Mouse (Mus musculus) limb, embryonic 13.5 days (tissue): ENCODE results near the gene Grsf1. TPM values are rescaled to one million over a fixed set of nuclear protein-coding genes. Genes with fewer than 3 reads are reported as not detected.

Experiments
- ATAC-seq: fragments of 200-750 bp; cut with Nextera tagmentation; 2 replicates; pipeline ENCODE4 v1.8.0; 2017; ENCODE audit warnings: low read depth, moderate number of reproducible peaks, moderate TSS enrichment; ENCODE audit not compliant: low FRiP score
- H3K27ac ChIP-seq: fragments of 300-500 bp; sonication (generic); 2 replicates; pipeline ENCODE4 v1.5.1; 2015; ENCODE audit warnings: inconsistent platforms, mild to moderate bottlenecking, moderate library complexity
- H3K27me3 ChIP-seq: fragments of 300-500 bp; sonication (generic); 2 replicates; pipeline ENCODE4 v1.6.1; 2015; ENCODE audit warnings: mild to moderate bottlenecking, inconsistent platforms
- H3K36me3 ChIP-seq: fragments of 300-500 bp; sonication (generic); 2 replicates; pipeline ENCODE4 v1.6.1; 2015; ENCODE audit warnings: inconsistent platforms, mild to moderate bottlenecking, moderate library complexity
- H3K4me1 ChIP-seq: fragments of 300-500 bp; sonication (generic); 2 replicates; pipeline ENCODE4 v1.6.1; 2015; ENCODE audit warnings: inconsistent platforms
- H3K4me2 ChIP-seq: fragments of 300-500 bp; sonication (generic); replicated peaks from 2 replicates; pipeline ENCODE4 v1.6.1; 2015; ENCODE audit warnings: inconsistent platforms, mild to moderate bottlenecking, moderate library complexity
- H3K4me3 ChIP-seq: fragments of 300-500 bp; sonication (generic); 2 replicates; pipeline ENCODE4 v1.5.1; 2015; ENCODE audit warnings: moderate library complexity, mild to moderate bottlenecking, inconsistent platforms
- H3K9ac ChIP-seq: fragments of 300-500 bp; sonication (generic); 2 replicates; pipeline ENCODE4 v1.6.1; 2015; ENCODE audit warnings: mild to moderate bottlenecking, inconsistent platforms
- H3K9me3 ChIP-seq: fragments of 300-500 bp; sonication (generic); 2 replicates; pipeline ENCODE4 v1.6.1; 2016; ENCODE audit warnings: inconsistent platforms
- WGBS: fragments of 180-500 bp; shearing (Covaris S2); methylation state at CpG from one replicate; pipeline ENCODE4 v1.1.7; 2015; 5-methylcytosine and 5-hydroxymethylcytosine counted together
- polyA plus RNA-seq: library from polyadenylated mRNA; unstranded; fragments of >200 nt; fragmentation: Nextera tagmentation; extraction: Ambion mirVana; gene quantifications from 2 replicates; pipeline ENCODE4 v1.2.1, GENCODE M21; 2015

Grsf1 gene
- polyA plus RNA-seq, 1 experiment from 2014 or later = 53.0 TPM

- Histone ChIP-seq H3K36me3 (no peaks in the 10 kb centered on the region), H3K4me1 (no peaks in the 10 kb centered on the region), H3K27ac (no peak overlapping the region), H3K4me3 (no peak overlapping the region), H3K9me3 (0 out of 2 replicates have a peak, but pooled peaks cover 3% of the 10 kb centered on the region), H3K27me3 (no peaks in the 10 kb centered on the region), H3K9ac (no peak overlapping the region), H3K4me2 (no peak overlapping the region)
- 72% methylated on average over 4 of the region's 4 CpGs for WGBS
- ATAC-seq = no peak
These were observed 26.1 kb upstream of the Grsf1 start for GRCm38 (mm10) chr5:88702041-88702440.

GRCm38 (mm10) chr5:88699251-88699913 lies 23.4 kb upstream of the Grsf1 start:
- no peak for ATAC-seq
- H3K9ac ChIP-seq = no peak overlapping the region
- no peaks in the 10 kb centered on the region for H3K9me3 ChIP-seq
- no peak overlapping the region for H3K27ac ChIP-seq
- H3K4me2 ChIP-seq = no peak overlapping the region
- no peaks in the 10 kb centered on the region for H3K27me3 ChIP-seq
- WGBS = 70% methylated on average over 4 of the region's 4 CpGs
- H3K4me1 ChIP-seq = no peaks in the 10 kb centered on the region
- no peak overlapping the region for H3K4me3 ChIP-seq
- H3K36me3 ChIP-seq = no peaks in the 10 kb centered on the region

- WGBS = 76% methylated on average over 5 of the region's 5 CpGs
- no peak for ATAC-seq
- H3K9ac ChIP-seq = no peak overlapping the region
These were observed 21.3 kb upstream of the Grsf1 start for GRCm38 (mm10) chr5:88697291-88697690.

GRCm38 (mm10) chr5:88693057-88693456 lies 17.1 kb upstream of the Grsf1 start:
- no peak for ATAC-seq
- H3K4me1 ChIP-seq = no peaks in the 10 kb centered on the region
- no peak overlapping the region for H3K27ac ChIP-seq
- H3K4me2 ChIP-seq = no peak overlapping the region
- H3K27me3 ChIP-seq = no peaks in the 10 kb centered on the region
- H3K4me3 ChIP-seq = no peak overlapping the region
- no peaks in the 10 kb centered on the region for H3K36me3 ChIP-seq
- H3K9ac ChIP-seq = no peak overlapping the region
- no peaks in the 10 kb centered on the region for H3K9me3 ChIP-seq

More at GRCm38 (mm10) chr5:88697291-88697690, 21.3 kb upstream of the Grsf1 start:
- H3K36me3 ChIP-seq = no peaks in the 10 kb centered on the region
- H3K4me2 ChIP-seq = no peak overlapping the region
- H3K27ac ChIP-seq = no peak overlapping the region
- H3K27me3 ChIP-seq = no peaks in the 10 kb centered on the region
- H3K4me3 ChIP-seq = no peak overlapping the region
- H3K4me1 ChIP-seq = no peaks in the 10 kb centered on the region
- no peaks in the 10 kb centered on the region for H3K9me3 ChIP-seq

- H3K27me3 ChIP-seq = no peaks in the 10 kb centered on the region
- no peaks in the 10 kb centered on the region for H3K36me3 ChIP-seq
- no peak overlapping the region for H3K27ac ChIP-seq
- ATAC-seq = no peak
- H3K9me3 ChIP-seq = no peaks in the 10 kb centered on the region
- no peaks in the 10 kb centered on the region for H3K4me1 ChIP-seq
- 91% methylated on average over 4 of the region's 4 CpGs for WGBS
- H3K4me2 ChIP-seq = no peak overlapping the region
- H3K4me3 ChIP-seq = no peak overlapping the region
- H3K9ac ChIP-seq = no peak overlapping the region
These were observed 16.6 kb upstream of the Grsf1 start for GRCm38 (mm10) chr5:88692586-88692985.

GRCm38 (mm10) chr5:88691506-88692095 lies 15.6 kb upstream of the Grsf1 start:
- Histone ChIP-seq H3K27me3 (no peaks in the 10 kb centered on the region), H3K4me1 (no peaks in the 10 kb centered on the region), H3K27ac (no peak overlapping the region), H3K9me3 (no peaks in the 10 kb centered on the region), H3K4me3 (no peak overlapping the region), H3K36me3 (no peaks in the 10 kb centered on the region), H3K9ac (no peak overlapping the region), H3K4me2 (no peak overlapping the region)
- no peak for ATAC-seq
- WGBS = 75% methylated on average over 6 of the region's 6 CpGs

GRCm38 (mm10) chr5:88690681-88691505 lies 14.9 kb upstream of the Grsf1 start:
- Histone ChIP-seq H3K4me1 (no peaks in the 10 kb centered on the region), H3K9ac (no peak overlapping the region), H3K4me3 (no peak overlapping the region), H3K9me3 (no peaks in the 10 kb centered on the region), H3K4me2 (no peak overlapping the region), H3K27me3 (0 out of 2 replicates have a peak, but pooled peaks cover under 1% of the 10 kb centered on the region), H3K36me3 (no peaks in the 10 kb centered on the region), H3K27ac (no peak overlapping the region)
- 65% methylated on average over 10 of the region's 10 CpGs for WGBS
- ATAC-seq = no peak

GRCm38 (mm10) chr5:88689279-88689938 lies 13.4 kb upstream of the Grsf1 start:
- no peak overlapping the region for H3K4me2 ChIP-seq
- no peak overlapping the region for H3K4me3 ChIP-seq
- no peak overlapping the region for H3K9ac ChIP-seq
- H3K9me3 ChIP-seq = no peaks in the 10 kb centered on the region
- no peak for ATAC-seq
- H3K4me1 ChIP-seq = no peaks in the 10 kb centered on the region
- H3K27ac ChIP-seq = no peak overlapping the region
- 74% methylated on average over 3 of the region's 3 CpGs for whole genome bisulfite sequencing
- no peaks in the 10 kb centered on the region for H3K36me3 ChIP-seq
- H3K27me3 ChIP-seq = peaks cover 7% of the 10 kb centered on the region

- Histone ChIP-seq H3K27me3 (peaks cover 7% of the 10 kb centered on the region), H3K9ac (no peak overlapping the region), H3K4me3 (no peak overlapping the region), H3K9me3 (no peaks in the 10 kb centered on the region), H3K27ac (no peak overlapping the region), H3K36me3 (no peaks in the 10 kb centered on the region), H3K4me2 (no peak overlapping the region), H3K4me1 (no peaks in the 10 kb centered on the region)
- 70% methylated on average over 15 of the region's 15 CpGs for WGBS
- ATAC-seq = peak; percentile 33; the same call in 1 of the 2 replicates
These were observed 12.7 kb upstream of the Grsf1 start for GRCm38 (mm10) chr5:88688583-88689187.

- 79% methylated on average over 8 of the region's 8 CpGs for WGBS
- Histone ChIP-seq H3K27me3 (peaks cover 7% of the 10 kb centered on the region), H3K36me3 (no peaks in the 10 kb centered on the region), H3K9me3 (no peaks in the 10 kb centered on the region), H3K4me2 (no peak overlapping the region), H3K4me3 (no peak overlapping the region), H3K4me1 (no peaks in the 10 kb centered on the region), H3K9ac (no peak overlapping the region), H3K27ac (no peak overlapping the region)
- ATAC-seq = no peak
These were observed 12.0 kb upstream of the Grsf1 start for GRCm38 (mm10) chr5:88687996-88688406.

- Histone ChIP-seq H3K4me2 (no peak overlapping the region), H3K36me3 (no peaks in the 10 kb centered on the region), H3K9ac (no peak overlapping the region), H3K27me3 (peaks cover 7% of the 10 kb centered on the region), H3K9me3 (no peaks in the 10 kb centered on the region), H3K27ac (no peak overlapping the region), H3K4me1 (no peaks in the 10 kb centered on the region), H3K4me3 (no peak overlapping the region)
- ATAC-seq = no peak
- 51% methylated on average over 6 of the region's 6 CpGs for WGBS
These were observed 9.9 kb upstream of the Grsf1 start for GRCm38 (mm10) chr5:88685745-88686299.
